Mouse (Mus musculus) spleen, adult 2 months (tissue): ENCODE results near the gene Fbxl17.

Source experiments
- CTCF ChIP-seq: fragments of 200-500 bp; IDR thresholded peaks from 2 replicates; pipeline ENCODE4 v1.5.1; 2011; ENCODE audit warnings: mild to moderate bottlenecking, inconsistent platforms; ENCODE audit not compliant: insufficient read depth, insufficient read length, insufficient replicate concordance; ENCODE audit errors: extremely low read depth
- POLR2A ChIP-seq: fragments of 200-500 bp; IDR thresholded peaks from 2 replicates; pipeline ENCODE4 v1.6.1; 2011; ENCODE audit warnings: low read depth, low read length, inconsistent platforms

GRCm38 (mm10) chr17:63405955-63406354 lies 93.9 kb downstream of the Fbxl17 start:
- no peak for TF ChIP-seq POLR2A
- no peak for TF ChIP-seq CTCF
